ENCODE assay signal across 1 mouse cellular context in the genomic region with DNA sequence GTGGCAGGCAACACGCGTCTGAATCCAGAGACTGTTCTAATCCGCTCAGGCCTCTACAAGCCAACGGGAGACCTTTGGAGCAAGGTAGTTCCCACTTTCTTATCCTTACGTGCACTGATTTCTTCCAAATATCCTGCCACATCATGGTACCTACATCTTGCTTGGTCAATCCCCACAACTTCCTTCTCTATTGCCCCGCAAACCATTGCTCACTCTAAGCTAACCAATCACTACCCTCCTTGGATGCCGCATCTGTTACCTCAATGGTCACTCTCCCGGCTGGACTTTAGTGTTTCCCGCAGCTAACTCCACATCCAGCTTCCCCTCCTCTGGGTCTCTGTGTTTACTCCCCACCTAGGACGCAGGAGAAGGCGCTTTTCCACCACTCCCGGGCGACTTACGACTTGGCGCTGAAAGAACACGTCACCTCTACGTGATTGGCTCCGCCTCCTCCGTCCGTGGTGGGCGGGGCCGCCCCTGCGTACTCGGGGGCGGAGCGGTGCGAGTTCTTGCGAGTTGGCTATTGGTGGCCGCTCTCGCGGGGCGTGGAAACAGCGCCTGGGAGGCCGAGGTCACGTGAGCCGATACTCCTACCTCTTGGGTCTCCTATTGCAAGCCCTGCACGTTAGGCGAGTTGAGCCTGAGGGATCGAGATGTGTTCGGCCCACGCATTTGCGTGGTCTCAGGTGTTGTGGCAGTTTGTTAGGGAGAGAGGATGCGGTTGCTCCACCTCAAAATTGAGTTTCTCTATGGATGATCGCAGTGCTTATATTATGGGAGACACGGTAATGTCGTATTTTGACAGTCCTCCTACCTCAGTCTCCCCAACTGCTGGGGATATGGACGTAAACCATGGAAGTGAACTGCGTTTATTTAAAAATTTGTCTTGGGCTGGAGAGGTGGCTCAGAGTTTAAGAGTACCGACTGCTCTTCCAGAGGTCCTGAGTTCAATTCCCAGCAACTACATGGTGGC.
TF ChIP-seq lines count a peak whose summit lies in the region.

A gene (minus strand): TSS at position 453 of the 973 bp plus-strand sequence.

TF ChIP-seq in C2C12, 6 proteins besides CTCF, POLR2A, EP300 and RAD21 (continued from another document):
- TF ChIP-seq MYOD1 (IDR thresholded peaks at IDR 0.05; ENCODE audit: control insufficient read depth, insufficient read length, low read depth) (no peak), USF1 (IDR thresholded peaks at IDR 0.05; ENCODE audit: low read depth) (no peak)
TF ChIP-seq in C2C12: peak in this region for 0.
